Mouse (Mus musculus) liver, embryonic 13.5 days (tissue): Measurements from ENCODE around the gene Prkag1. TPM values are rescaled to one million over a fixed set of nuclear protein-coding genes. Genes with fewer than 3 reads are reported as not detected.

Experiments used
- ATAC-seq: fragments of 200-750 bp; cut with Nextera tagmentation; 2 replicates; pipeline ENCODE4 v1.8.0; 2017; ENCODE audit warnings: low read depth, mild to moderate bottlenecking, moderate number of reproducible peaks, moderate library complexity
- DNase-seq: peaks from one replicate; pipeline ENCODE4 v3.0.0; 2022
- H3K27ac ChIP-seq: fragments of 300-500 bp; sonication (generic); 2 replicates; pipeline ENCODE4 v1.5.1; 2015; ENCODE audit warnings: moderate library complexity, mild to moderate bottlenecking, inconsistent platforms
- H3K27me3 ChIP-seq: fragments of 300-500 bp; sonication (generic); 2 replicates; pipeline ENCODE4 v1.6.1; 2015; ENCODE audit warnings: mild to moderate bottlenecking, inconsistent platforms
- H3K36me3 ChIP-seq: fragments of 300-500 bp; sonication (generic); 2 replicates; pipeline ENCODE4 v1.6.1; 2015; ENCODE audit warnings: mild to moderate bottlenecking, inconsistent platforms
- H3K4me1 ChIP-seq: fragments of 300-500 bp; sonication (generic); replicated peaks from 2 replicates; pipeline ENCODE4 v1.6.1; 2015; ENCODE audit warnings: inconsistent platforms
- H3K4me2 ChIP-seq: fragments of 300-500 bp; sonication (generic); 2 replicates; pipeline ENCODE4 v1.6.1; 2015; ENCODE audit warnings: inconsistent platforms, mild to moderate bottlenecking, moderate library complexity
- H3K4me3 ChIP-seq: fragments of 300-500 bp; sonication (generic); replicated peaks from 2 replicates; pipeline ENCODE4 v1.5.1; 2015; ENCODE audit warnings: mild to moderate bottlenecking, inconsistent platforms
- H3K9ac ChIP-seq: fragments of 300-500 bp; sonication (generic); 2 replicates; pipeline ENCODE4 v1.6.1; 2015; ENCODE audit warnings: mild to moderate bottlenecking, inconsistent platforms
- H3K9me3 ChIP-seq: fragments of 300-500 bp; sonication (generic); replicated peaks from 2 replicates; pipeline ENCODE4 v1.6.1; 2016; ENCODE audit warnings: inconsistent platforms
- WGBS: fragments of 180-500 bp; shearing (Covaris S2); methylation state at CpG from one replicate; pipeline ENCODE4 v1.1.7; 2015; ENCODE audit not compliant: insufficient replicate concordance; 5-methylcytosine and 5-hydroxymethylcytosine counted together
- polyA plus RNA-seq: library from polyadenylated mRNA; unstranded; fragments of >200 nt; fragmentation: Nextera tagmentation; extraction: Ambion mirVana; gene quantifications from 2 replicates; pipeline ENCODE4 v1.2.1, GENCODE M21; 2015

Prkag1 gene
- polyA plus RNA-seq, 1 experiment from 2014 or later, result 116 TPM

DNA sequence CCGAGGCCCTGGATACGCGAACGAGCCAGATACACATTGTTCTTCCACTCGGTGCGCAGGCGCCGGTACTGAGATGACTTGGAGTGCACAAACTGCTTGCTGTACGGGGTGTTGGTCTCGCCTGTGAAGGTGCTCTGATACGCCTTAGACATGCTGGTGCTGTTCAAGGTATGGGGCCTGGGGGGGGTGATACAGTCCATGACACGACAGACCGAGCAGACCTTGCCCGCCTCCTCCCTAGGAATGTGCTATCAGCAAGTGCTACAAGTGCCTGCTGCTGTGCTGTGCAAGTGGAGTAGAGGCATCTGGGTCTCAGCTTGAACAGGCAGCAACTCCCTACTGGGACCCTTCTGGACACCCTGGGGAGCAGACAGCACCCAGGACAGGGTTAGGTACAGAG is 4.0 kb upstream of the Prkag1 start:
- H3K27me3 ChIP-seq, result no peaks in the 10 kb centered on the region
- ATAC-seq, result no peak
- 87% methylated on average over 14 of the region's 14 CpGs for WGBS
- H3K27ac ChIP-seq, result peak overlapping the region; percentile 99
- H3K4me3 ChIP-seq, result no peak overlapping the region
- DNase-seq, result no peak
- peaks cover 77% of the 10 kb centered on the region for H3K36me3 ChIP-seq
- H3K9ac ChIP-seq, result peak overlapping the region; percentile 1; the same call in 1 of the 2 replicates
- no peaks in the 10 kb centered on the region for H3K9me3 ChIP-seq
- no peak overlapping the region for H3K4me2 ChIP-seq
- H3K4me1 ChIP-seq, result peaks cover 70% of the 10 kb centered on the region

DNA sequence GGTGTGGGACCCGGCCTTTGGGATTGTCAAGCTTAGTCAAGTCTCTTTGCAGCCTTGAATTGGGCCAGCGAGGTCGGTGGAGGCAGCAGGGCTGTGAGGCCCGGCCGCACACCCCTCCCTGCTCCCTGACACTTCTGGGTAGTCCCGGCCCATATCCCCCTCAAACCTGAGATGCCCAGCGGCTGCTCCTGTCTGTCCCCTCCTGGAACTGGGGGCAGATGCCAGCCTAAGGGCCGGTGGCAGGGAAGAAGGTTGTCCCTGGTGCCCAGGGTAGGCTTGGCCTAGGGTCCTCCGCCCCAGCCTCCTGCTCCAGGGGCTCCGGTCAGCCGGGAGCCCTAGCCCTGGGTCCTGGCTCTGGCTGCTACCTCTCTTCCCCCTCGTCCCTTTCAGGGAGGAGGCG is 2.7 kb upstream of the Prkag1 start:
- ATAC-seq (no peak), DNase-seq (no peak)
- 86% methylated on average over 13 of the region's 13 CpGs for WGBS
- Histone ChIP-seq H3K36me3 (peaks cover 70% of the 10 kb centered on the region), H3K4me2 (no peak overlapping the region), H3K9ac (0 out of 2 replicates have a peak overlapping the region, but pooled peaks have one; percentile 6), H3K9me3 (no peaks in the 10 kb centered on the region), H3K4me1 (peaks cover 74% of the 10 kb centered on the region), H3K4me3 (no peak overlapping the region), H3K27ac (peak overlapping the region; percentile 99), H3K27me3 (no peaks in the 10 kb centered on the region)

DNA sequence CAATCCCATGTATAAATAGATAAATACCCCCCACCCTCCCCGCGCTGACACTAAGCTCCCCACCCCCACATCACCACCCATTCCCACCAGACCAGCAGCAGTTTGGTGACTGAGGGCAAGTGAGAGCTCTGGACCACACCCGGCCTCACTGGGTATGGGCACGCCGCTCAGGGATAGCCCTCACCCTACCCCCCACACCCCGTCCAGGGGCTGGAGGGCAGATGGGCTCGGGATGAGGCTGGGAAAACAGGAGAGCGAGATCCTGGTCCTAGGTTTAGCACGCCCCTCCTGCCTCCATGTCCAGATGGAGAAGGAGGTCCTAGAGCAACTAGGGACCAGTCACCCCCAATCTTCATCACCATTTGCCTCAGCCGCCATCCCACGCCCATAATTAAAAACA is 2.0 kb upstream of the Prkag1 start:
- peak overlapping the region; percentile 99 for H3K27ac ChIP-seq
- no peaks in the 10 kb centered on the region for H3K27me3 ChIP-seq
- H3K9ac ChIP-seq, result peak overlapping the region; percentile 56
- H3K9me3 ChIP-seq, result no peaks in the 10 kb centered on the region
- WGBS, result 49% methylated on average over 11 of the region's 11 CpGs
- DNase-seq (no peak), ATAC-seq (no peak)
- peaks cover 74% of the 10 kb centered on the region for H3K4me1 ChIP-seq
- H3K36me3 ChIP-seq, result peaks cover 65% of the 10 kb centered on the region
- H3K4me2 ChIP-seq, result peak overlapping the region; percentile 84
- no peak overlapping the region for H3K4me3 ChIP-seq

DNA sequence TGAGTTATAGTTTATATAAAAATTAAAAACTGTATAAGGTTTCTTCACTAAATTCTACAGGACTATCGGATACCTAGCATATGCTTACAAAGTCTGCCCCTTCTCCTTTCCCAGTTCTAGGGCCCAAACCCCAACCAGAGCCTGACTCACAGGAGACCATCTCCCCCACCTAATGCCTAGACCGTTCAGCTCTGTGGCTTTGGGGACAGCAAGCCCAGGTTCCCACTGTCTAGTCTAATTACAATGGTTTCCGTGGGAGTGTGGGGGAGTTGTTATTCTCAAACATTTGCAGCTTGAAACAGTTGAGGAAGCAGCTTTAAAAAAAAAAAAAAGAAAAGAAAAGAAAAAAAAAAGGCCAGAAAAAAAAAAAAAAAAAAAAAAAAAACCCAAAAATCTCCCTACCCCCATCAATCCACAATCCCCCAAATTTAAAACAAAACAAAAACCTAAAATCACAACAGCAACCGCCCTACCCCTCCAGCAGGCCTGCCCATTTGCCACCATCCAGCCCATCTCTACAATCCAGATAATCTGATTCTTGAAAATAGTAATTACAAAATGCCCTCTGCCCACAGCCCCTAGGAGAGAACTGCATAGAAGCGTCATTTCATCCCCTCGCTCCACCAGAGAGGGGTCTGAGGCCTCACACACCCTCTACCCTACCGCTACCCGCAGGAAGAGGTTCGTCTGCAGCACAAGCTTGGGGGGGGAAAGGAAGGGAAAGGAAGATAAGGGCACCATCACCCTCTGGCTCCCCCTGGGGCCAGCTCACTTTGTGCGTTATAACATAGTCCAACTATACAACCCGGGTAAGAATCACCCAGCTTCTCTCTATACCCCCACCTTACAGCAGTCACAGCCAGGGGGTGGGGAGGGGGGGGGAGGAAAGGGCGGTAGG is 1.1 kb upstream of the Prkag1 start:
- Histone ChIP-seq H3K36me3 (peaks cover 61% of the 10 kb centered on the region), H3K27me3 (no peaks in the 10 kb centered on the region), H3K4me2 (peak overlapping the region; percentile 84), H3K4me1 (peaks cover 74% of the 10 kb centered on the region), H3K9ac (peak overlapping the region; percentile 95), H3K27ac (peak overlapping the region; percentile 99), H3K9me3 (no peaks in the 10 kb centered on the region), H3K4me3 (peak overlapping the region; percentile 80)
- 14% methylated on average over 12 of the region's 12 CpGs for WGBS
- DNase-seq, result peak; percentile 60
- ATAC-seq, result peak; percentile 15

DNA sequence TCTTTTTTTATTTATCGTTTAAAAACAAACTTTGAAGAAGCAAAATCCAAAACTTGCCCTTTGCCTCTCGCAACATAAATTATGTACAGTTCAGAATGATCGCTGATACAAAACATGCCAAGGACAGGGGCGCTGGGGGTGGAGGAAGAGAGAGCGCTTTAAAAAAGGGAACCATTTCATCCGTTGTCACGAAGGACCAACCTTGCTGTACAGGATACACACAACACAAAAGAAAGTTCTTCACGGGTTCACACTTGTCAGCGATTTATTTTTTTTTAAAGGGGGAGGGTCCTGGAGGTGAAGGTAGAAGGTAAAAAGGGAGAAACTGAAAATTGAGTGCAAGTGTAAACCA is 339 bp upstream of the Prkag1 start:
- Histone ChIP-seq H3K36me3 (peaks cover 53% of the 10 kb centered on the region), H3K27ac (peak overlapping the region; percentile 99), H3K4me3 (peak overlapping the region; percentile 80), H3K27me3 (no peaks in the 10 kb centered on the region), H3K9me3 (no peaks in the 10 kb centered on the region), H3K9ac (peak overlapping the region; percentile 95), H3K4me1 (peaks cover 74% of the 10 kb centered on the region), H3K4me2 (peak overlapping the region; percentile 84)
- ATAC-seq (no peak), DNase-seq (no peak)
- 2% methylated on average over 9 of the region's 9 CpGs for WGBS

DNA sequence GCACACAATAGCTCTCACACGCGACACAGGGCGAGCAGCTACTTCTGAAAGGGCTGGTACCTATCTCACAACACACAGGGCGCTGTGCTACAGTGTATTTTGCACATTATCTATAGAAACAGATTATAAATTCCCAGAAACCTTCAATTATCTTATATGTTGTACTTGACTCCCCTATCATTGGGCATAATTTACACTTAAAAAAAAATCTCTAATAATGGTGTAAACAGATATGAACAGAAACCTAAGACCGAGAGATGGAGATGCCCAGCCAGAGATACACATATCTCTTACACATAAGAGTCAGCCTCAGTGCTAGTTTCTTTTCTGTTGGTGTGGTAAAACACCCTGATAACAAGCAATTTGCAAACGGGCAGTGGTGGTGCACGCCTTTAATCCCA is 3.7 kb downstream of the Prkag1 start:
- WGBS, result 13% methylated on average over 7 of the region's 7 CpGs
- Histone ChIP-seq H3K4me1 (peaks cover 72% of the 10 kb centered on the region), H3K4me2 (peak overlapping the region; percentile 62), H3K9me3 (no peaks in the 10 kb centered on the region), H3K9ac (peak overlapping the region; percentile 55), H3K27ac (peak overlapping the region; percentile 93), H3K36me3 (peaks cover 46% of the 10 kb centered on the region), H3K27me3 (no peaks in the 10 kb centered on the region), H3K4me3 (peak overlapping the region; percentile 35)
- DNase-seq (peak; percentile 67), ATAC-seq (peak; percentile 76)

DNA sequence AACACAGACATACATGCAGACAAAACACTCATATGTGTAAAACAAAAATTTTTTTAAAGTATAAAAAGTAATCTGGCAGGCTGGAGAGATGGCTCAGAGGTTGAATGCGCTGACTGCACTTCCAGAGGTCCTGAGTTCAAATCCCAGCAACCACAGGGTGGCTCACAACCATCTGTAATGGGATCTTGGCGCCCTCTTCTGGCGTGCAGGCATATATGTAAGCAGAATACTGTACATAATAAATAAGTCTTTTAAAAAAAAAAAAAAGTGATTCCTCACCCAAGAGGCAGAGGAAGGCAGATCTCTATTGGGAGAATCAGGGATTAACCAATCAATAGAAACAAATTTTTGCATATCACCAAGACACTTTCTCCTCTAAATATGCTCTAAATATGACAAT is 7.9 kb downstream of the Prkag1 start:
- Histone ChIP-seq H3K9me3 (no peaks in the 10 kb centered on the region), H3K27me3 (no peaks in the 10 kb centered on the region), H3K36me3 (peaks cover 75% of the 10 kb centered on the region), H3K27ac (no peak overlapping the region), H3K4me2 (no peak overlapping the region), H3K9ac (no peak overlapping the region), H3K4me3 (no peak overlapping the region), H3K4me1 (peaks cover 46% of the 10 kb centered on the region)
- 63% methylated on average over 3 of the region's 3 CpGs for WGBS
- DNase-seq (no peak), ATAC-seq (no peak)

DNA sequence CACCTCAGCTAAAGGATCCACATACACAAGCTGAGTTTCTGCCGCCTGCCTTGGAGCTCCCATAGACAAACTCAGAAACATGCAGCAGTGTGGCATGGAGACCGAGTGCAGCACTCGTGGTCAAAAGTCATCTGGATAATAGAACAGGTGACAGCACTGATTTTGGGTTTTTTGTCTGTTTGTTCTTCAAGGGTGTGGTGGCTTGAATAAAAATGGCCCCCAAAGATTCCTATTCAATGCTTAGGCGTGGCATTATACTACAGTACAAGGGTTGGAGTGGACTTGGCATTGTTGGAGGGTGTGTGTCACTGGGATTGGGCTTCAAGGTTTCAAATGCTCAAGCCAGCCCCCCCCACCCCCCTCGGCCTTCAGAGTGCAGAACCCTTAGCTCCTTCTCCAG is 9.2 kb downstream of the Prkag1 start:
- DNase-seq, result no peak
- Histone ChIP-seq H3K9ac (no peak overlapping the region), H3K4me1 (peaks cover 33% of the 10 kb centered on the region), H3K9me3 (no peaks in the 10 kb centered on the region), H3K4me2 (no peak overlapping the region), H3K27me3 (no peaks in the 10 kb centered on the region), H3K27ac (no peak overlapping the region), H3K4me3 (no peak overlapping the region), H3K36me3 (peaks cover 83% of the 10 kb centered on the region)
- 81% methylated on average over 5 of the region's 5 CpGs for WGBS
- ATAC-seq, result no peak

DNA sequence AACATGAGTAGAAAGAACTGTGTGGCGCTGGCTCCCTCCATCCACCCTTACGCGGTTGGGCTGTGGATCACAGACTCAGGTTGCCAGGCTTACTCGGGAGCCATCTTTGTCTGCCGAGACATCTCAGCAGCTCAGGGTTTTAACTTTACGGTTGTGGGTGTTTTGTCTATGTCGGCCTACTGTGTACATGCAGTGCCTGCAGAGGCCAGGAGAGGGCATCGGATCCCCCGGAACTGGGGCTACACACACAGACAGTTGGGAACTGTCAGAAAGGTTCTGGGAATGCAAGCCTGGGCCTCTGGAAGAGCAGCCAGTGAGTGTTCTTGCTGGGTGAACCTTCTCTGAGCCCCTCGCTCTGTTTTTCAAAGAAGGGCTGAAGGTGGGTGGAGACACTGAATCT is 9.9 kb downstream of the Prkag1 start:
- peaks cover 90% of the 10 kb centered on the region for H3K36me3 ChIP-seq
- 0 out of 2 replicates have a peak, but pooled peaks have one; percentile 21 for ATAC-seq

DNA sequence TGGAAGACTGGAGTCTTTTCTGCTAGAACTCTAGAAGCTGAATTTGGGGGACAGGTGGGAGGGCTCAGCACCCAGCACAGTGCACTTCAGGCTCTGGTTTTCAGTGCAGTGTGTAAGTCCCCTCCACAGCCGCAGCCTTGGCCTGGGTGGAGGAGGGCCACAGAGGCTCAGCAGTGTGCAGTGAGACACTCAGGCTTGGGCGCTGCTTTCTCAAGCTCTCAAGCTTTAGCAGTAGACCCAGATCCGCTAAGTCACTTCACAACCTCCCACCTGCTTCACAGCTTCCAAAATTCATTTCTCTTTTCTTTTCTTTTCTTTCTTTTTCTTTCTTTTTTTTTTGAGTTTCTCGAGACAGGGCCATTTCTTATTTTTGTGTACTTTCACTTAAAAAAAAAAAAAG is 10.4 kb downstream of the Prkag1 start:
- Histone ChIP-seq H3K9ac (no peak overlapping the region), H3K27ac (no peak overlapping the region), H3K9me3 (no peaks in the 10 kb centered on the region), H3K27me3 (no peaks in the 10 kb centered on the region), H3K4me1 (peaks cover 21% of the 10 kb centered on the region), H3K36me3 (peaks cover 94% of the 10 kb centered on the region), H3K4me2 (no peak overlapping the region), H3K4me3 (no peak overlapping the region)
- ATAC-seq (no peak), DNase-seq (no peak)
- WGBS, result 91% methylated on average over 4 of the region's 4 CpGs

More for the DNA sequence above, 9.9 kb downstream of the Prkag1 start:
- WGBS, result 65% methylated on average over 10 of the region's 10 CpGs
- H3K9me3 ChIP-seq, result no peaks in the 10 kb centered on the region
- H3K27ac ChIP-seq, result no peak overlapping the region
- peaks cover 26% of the 10 kb centered on the region for H3K4me1 ChIP-seq
- H3K4me2 ChIP-seq, result no peak overlapping the region
- no peak overlapping the region for H3K9ac ChIP-seq
- H3K27me3 ChIP-seq, result no peaks in the 10 kb centered on the region
- H3K4me3 ChIP-seq, result no peak overlapping the region
- no peak for DNase-seq

DNA sequence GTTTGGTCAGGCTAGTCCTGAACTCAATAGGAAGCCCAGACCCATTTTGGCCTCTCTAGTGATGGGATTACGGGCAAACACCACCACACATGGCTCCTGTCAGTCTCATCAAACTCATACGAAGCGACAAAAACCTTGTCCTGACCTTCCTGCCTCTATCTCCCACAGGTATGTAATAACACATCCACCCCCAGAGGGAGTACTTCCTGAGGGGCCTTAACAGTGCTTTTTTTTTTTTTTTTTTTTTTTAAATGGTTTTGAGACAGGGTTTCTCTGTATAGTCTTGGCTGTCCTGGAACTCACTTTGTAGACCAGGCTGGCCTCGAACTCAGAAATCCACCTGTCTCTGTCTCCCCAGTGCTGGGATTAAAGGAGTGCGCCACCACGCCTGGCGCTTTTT is 13.2 kb downstream of the Prkag1 start:
- H3K4me2 ChIP-seq, result no peak overlapping the region
- 88% methylated on average over 7 of the region's 7 CpGs for WGBS

More for the DNA sequence above, 13.2 kb downstream of the Prkag1 start:
- H3K4me1 ChIP-seq, result peaks cover 6% of the 10 kb centered on the region; the same call in 1 of the 2 replicates
- H3K27me3 ChIP-seq, result no peaks in the 10 kb centered on the region
- peaks cover 93% of the 10 kb centered on the region for H3K36me3 ChIP-seq
- H3K9me3 ChIP-seq, result no peaks in the 10 kb centered on the region
- no peak for ATAC-seq
- DNase-seq, result no peak
- H3K9ac ChIP-seq, result no peak overlapping the region
- no peak overlapping the region for H3K4me3 ChIP-seq
- no peak overlapping the region for H3K27ac ChIP-seq
